Mouse (Mus musculus) ES-E14 (cell line): Measurements from ENCODE around the gene Zbtb1.

Source experiments
- HCFC1 ChIP-seq: IDR thresholded peaks from 2 replicates; pipeline ENCODE4 v1.6.1; 2012; ENCODE audit warnings: low read length, inconsistent platforms, borderline replicate concordance; ENCODE audit not compliant: insufficient read depth
- MAFK ChIP-seq: IDR thresholded peaks from 2 replicates; pipeline ENCODE4 v1.6.1; 2014; ENCODE audit warnings: mild to moderate bottlenecking, low read depth, low read length, inconsistent platforms; ENCODE audit not compliant: insufficient read depth

GRCm38 (mm10) chr12:76430879-76431406 is 60.9 kb downstream of the Zbtb1 start:
- TF ChIP-seq MAFK (no peak), HCFC1 (no peak)
